Mouse (Mus musculus) megakaryocyte, embryonic 14.5 days (primary cell): ENCODE results near the gene Haus2. TPM values are rescaled to one million over a fixed set of nuclear protein-coding genes. Genes with fewer than 3 reads are reported as not detected.
"Not testable (repeated sequence)": the region's sequence is repeated elsewhere in the genome, so short reads cannot be mapped to it uniquely, and the experiment has no call there.

Experiments
- H3K27me3 ChIP-seq: replicated peaks from 2 replicates; pipeline ENCODE3; 2012; ENCODE audit warnings: inconsistent platforms
- H3K36me3 ChIP-seq: replicated peaks from 2 replicates; pipeline ENCODE3; 2012; ENCODE audit warnings: low read length, inconsistent platforms, mixed read lengths
- H3K4me1 ChIP-seq: 2 replicates; pipeline ENCODE4 v1.6.1; 2012; ENCODE audit warnings: inconsistent platforms
- H3K4me3 ChIP-seq: replicated peaks from 2 replicates; pipeline ENCODE3; 2012; ENCODE audit warnings: moderate library complexity, mild to moderate bottlenecking, inconsistent platforms
- H3K9me3 ChIP-seq: 2 replicates; pipeline ENCODE4 v1.6.1; 2012; ENCODE audit warnings: inconsistent platforms
- FLI1 ChIP-seq: IDR thresholded peaks from 2 replicates; pipeline ENCODE4 v1.6.1; 2012; ENCODE audit warnings: low read length, inconsistent platforms, mixed read lengths
- GATA1 ChIP-seq: IDR thresholded peaks from 3 replicates; pipeline ENCODE4 v1.6.1; 2012; ENCODE audit warnings: mixed read lengths, low read length, inconsistent platforms, borderline replicate concordance
- polyA plus RNA-seq: library from polyadenylated mRNA; stranded (reverse); fragments of >175 nt; gene quantifications from 2 replicates; pipeline ENCODE4 v1.2.3, GENCODE M21; 2012; ENCODE audit warnings: low replicate concordance; ENCODE audit not compliant: insufficient read depth

The Haus2 gene
- 0.89 and 1.6 TPM in 2 replicates for polyA plus RNA-seq

DNA sequence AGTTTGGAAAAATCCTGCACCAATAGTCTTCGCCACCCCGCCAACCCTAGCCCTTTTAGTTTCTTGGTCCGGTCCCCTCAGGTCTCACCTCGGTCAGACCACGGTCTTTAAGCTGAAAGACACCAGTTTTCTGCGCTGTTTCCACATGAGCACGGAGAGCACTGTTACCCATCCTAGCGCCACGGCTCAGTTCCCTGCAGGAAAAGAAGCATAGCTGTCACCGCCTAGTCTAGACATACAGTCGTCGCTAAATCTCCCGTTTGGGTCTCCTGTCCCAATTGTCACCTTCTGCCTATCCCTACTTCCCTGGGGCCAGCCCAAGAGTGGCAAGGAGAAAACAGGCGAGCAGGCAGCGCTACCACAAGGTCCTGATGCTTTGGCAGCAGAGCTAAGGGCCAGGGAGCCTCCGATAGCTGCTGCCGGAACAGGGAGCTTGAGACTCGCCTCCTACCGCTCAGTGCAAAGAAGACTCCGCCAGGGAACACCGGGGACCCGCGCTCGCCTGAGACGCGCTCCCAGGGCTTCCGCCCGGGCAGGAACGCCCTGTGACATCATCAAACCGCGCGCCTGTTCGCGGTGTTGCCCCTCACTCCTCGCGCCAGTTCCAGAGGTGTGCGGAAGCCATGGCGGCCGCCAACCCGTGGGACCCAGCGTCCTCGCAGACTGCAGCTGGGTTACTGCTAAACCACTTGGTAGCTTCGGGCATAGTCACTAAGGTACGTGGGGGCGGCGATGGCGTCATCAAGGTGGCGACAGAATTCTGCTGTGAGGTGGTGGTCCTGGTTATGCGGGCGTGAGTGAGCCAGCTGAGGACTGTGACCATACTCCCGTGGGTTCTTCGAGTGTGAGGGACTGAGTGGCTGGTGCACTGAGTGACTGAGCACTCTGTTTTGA, at the start of gene Haus2, which contains the start of gene Lrrc57:
TSS of gene Haus2 (plus strand) at position 554 of the 894 bp plus-strand sequence.
TSS of gene Lrrc57 (minus strand) at position 691 of the 894 bp plus-strand sequence.
- H3K4me1 ChIP-seq: peaks cover 60% of the 10 kb centered on the region
- H3K4me3 ChIP-seq: peak within 1 kb of the TSS; percentile 93
- H3K9me3 ChIP-seq: no peaks in the 10 kb centered on the region
- H3K36me3 ChIP-seq: peaks cover 50% of the 10 kb centered on the region
- TF ChIP-seq FLI1 (no peak), GATA1 (no peak)
- H3K27me3 ChIP-seq: no peaks in the 10 kb centered on the region

DNA sequence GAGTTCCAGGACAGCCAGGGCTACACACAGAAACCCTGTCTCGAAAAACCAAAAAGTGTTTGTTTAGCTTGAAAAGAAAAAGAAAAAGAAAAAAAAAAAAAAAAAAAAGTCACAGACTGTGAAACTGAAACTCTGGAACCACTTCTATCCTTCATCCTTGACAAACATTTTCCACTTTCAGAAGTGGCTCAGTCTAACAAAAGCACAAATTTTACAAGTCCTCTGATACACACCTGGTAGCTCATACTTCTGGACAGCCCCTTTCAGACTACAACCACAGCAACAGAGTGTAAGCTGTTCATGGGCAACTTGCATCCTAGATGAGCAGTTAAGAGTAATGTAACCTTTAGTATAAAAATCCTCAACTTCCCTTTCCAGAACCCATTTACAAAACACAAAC, 47.7 kb upstream of the Haus2 start:
- Histone ChIP-seq H3K4me3 (no peak overlapping the region), H3K27me3 (no peaks in the 10 kb centered on the region), H3K36me3 (peaks cover 18% of the 10 kb centered on the region), H3K4me1 (peaks cover 65% of the 10 kb centered on the region), H3K9me3 (no peaks in the 10 kb centered on the region)
- TF ChIP-seq FLI1 (no peak), GATA1 (no peak)

DNA sequence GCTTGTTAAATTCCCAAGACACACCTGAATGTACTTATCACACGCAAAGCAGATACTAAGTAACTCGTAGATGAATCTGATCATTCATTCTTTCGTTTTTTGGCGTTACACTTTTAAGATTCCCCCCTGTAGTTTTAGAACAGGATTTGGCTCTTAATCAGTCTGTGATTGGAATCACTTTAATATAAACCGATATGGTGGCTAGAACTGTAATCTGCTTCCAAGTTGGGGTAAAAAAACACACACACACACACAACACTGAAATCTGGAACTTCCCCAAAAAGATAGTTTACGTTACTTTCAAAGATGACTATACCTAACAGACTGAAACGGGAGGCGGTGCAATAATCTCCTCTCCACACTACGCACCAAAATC, 46.3 kb upstream of the Haus2 start:
- peak overlapping the region; percentile 100 for H3K4me3 ChIP-seq
- no peak for TF ChIP-seq GATA1
- no peak for TF ChIP-seq FLI1
- H3K27me3 ChIP-seq: no peaks in the 10 kb centered on the region
- H3K36me3 ChIP-seq: peaks cover 9% of the 10 kb centered on the region
- peaks cover 60% of the 10 kb centered on the region for H3K4me1 ChIP-seq
- no peaks in the 10 kb centered on the region for H3K9me3 ChIP-seq

DNA sequence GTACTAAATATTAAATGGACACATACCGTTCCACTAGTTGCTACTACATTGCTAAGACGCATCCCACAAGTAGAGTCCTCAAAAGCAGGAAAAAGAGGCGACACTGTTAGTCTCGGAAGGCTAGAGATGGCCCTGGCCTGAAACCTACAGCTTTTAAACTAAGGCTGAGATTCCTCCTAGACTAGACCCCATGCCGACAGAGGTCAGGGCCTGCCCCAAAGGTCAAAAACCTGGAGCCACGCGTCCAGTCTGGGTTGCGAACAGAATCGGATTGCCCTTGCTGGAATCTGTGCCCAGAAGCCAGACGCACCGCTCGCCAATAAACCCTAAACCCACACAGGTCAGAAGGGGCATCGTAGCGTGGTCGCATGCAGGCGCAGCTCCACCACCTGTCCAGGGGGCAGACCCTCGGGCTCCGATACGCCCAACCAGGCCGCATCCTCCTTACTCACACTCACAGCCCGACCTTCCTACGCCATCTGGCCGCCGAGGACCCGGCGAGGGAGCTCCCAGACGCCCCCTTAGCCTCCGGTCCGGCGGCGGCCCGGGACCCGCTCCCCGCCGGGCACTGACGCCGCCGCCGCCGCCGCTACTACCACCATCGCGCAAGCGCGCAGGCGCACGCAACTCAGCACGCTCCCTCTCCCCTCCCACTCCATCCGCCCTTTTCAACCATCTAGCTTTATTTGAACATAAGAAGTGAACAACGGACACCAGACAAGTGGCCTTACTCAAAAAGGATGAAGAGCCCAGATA, 45.8 kb upstream of the Haus2 start, which contains the start of gene Zfp106:
TSS of gene Zfp106 (minus strand) at position 609 of the 756 bp plus-strand sequence.
- Histone ChIP-seq H3K27me3 (no peaks in the 10 kb centered on the region), H3K9me3 (no peaks in the 10 kb centered on the region), H3K4me3 (peak within 1 kb of the TSS; percentile 100), H3K36me3 (peaks cover 9% of the 10 kb centered on the region), H3K4me1 (peaks cover 56% of the 10 kb centered on the region)
- no peak for TF ChIP-seq FLI1
- no peak for TF ChIP-seq GATA1

DNA sequence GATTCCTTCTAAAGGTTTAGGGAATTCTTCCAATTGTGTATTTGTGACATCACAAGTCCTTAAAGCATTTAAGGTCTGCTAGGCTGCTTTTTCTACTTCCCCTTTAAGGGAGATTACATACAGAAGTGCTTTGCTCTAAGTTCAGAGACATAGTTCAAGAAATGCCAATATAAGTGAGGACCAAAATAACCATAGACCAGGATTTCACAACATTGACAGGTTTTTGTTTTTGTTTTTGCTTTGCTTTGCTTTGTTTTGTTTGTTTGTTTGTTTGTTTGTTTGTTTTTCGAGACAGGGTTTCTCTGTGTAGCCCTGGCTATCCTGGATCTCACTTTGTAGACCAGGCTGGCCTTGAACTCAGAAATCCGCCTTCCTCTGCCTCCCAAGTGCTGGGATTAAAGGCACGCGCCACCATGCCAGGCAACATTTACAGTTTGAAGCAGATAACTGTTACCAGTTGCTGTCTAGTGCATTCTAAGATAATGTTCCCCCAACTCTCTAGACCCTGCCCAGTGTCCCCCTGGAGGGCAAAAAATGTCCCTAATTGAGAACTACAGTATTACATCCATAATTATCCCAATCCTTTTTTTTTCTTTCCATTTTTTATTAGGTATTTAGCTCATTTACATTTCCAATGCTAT, 44.5 kb upstream of the Haus2 start:
- peaks cover 57% of the 10 kb centered on the region for H3K4me1 ChIP-seq
- peak overlapping the region; percentile 56 for H3K4me3 ChIP-seq
- H3K27me3 ChIP-seq, H3K9me3 ChIP-seq: not testable (repeated sequence)
- peaks cover 16% of the 10 kb centered on the region for H3K36me3 ChIP-seq

DNA sequence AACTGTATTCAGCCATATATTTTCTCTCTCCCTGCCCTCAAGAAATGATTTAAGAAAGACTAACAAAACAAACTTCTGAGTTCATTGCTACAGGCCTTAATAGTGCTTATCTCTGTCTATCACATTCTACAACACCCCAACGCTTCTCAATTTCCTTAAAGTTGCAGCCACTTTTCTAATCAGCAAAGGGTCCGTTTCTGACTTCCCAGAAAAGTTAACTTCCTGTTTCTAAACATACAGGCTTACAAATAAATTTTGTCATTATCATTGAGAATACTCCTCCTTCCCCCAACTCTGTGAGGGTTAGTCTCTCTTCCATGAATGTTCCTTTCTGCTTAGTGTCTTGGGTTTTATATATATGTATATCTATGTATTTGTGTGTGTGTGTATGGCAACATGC, 43.8 kb upstream of the Haus2 start:
- Histone ChIP-seq H3K27me3 (no peaks in the 10 kb centered on the region), H3K4me3 (no peak overlapping the region), H3K9me3 (no peaks in the 10 kb centered on the region), H3K36me3 (peaks cover 16% of the 10 kb centered on the region), H3K4me1 (peaks cover 58% of the 10 kb centered on the region)
- TF ChIP-seq FLI1 (no peak), GATA1 (no peak)

DNA sequence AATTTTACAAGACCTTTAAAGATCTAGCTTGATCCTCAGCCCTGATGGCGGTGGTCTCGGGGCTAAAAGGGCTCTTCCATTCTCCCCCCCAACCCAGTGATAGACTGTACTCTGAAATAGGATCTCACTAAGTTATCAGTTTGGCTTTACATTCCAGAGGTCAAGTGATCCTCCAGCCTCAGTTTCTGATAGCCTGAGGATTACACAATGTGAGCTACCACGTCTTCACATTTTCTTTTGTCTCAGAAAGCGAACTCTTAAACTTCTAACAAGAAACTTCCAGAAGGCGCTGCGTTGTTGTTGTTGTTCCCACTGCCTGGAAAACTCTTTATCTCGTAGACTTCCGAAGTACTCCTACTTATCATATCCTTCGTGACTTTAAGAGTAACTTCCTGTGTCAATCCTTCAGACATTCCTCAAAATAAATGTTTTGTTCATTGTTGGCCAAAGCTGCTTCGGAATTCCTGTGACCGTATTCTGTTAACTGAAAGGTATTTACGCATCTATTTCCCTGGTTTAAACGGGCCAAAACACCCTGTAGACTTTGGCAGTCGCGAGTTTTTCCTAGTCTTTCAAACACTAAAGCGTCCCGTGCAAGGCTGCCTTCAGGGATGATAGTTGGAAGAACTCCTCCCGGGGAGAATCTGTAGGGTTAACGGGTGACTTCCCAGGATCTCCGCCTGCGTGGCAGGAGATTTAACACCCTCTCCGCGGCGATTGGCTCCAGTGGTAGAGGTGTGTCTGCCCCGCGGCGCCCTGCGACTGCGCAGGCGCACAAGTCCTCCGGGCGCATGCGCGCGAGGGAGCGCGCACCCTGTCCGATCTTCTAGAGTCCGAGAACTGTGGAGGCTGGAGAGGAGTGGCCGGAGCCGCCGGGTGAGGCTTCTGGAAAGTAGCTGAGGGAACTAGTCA, 42.0 kb upstream of the Haus2 start, which contains the start of gene Snap23:
TSS of gene Snap23 (plus strand) at position 786 of the 912 bp plus-strand sequence.
- Histone ChIP-seq H3K9me3 (no peaks in the 10 kb centered on the region), H3K4me1 (peaks cover 57% of the 10 kb centered on the region), H3K36me3 (peaks cover 21% of the 10 kb centered on the region), H3K27me3 (no peaks in the 10 kb centered on the region), H3K4me3 (peak within 1 kb of the TSS; percentile 93)
- TF ChIP-seq GATA1: no peak
- no peak for TF ChIP-seq FLI1

DNA sequence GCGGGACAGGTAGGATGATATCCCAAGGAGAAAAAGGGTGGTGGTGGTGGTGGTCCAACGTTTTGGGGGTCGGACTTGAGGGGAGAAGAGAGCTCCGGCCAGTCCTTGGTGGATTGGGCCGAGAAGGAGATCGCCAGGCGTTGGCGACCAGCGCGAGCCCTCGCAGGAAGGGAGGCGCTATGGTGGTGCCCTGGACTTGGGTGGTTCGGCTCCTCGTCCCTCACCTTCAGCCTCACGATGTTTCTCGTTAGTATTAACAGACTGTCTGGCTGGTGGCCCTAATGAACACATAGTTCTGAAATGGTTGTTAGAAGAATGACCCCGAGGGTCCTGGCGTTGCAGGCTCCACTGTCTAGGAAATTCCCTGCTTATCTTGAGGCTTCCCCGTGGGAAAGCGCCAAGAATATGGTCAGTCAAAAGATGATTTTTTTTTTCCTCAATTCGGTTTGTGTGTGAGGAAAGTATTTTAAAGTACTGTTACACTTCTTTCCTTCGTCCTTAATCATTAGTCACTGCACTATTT, 41.3 kb upstream of the Haus2 start:
- Histone ChIP-seq H3K27me3 (no peaks in the 10 kb centered on the region), H3K9me3 (no peaks in the 10 kb centered on the region), H3K4me1 (peaks cover 59% of the 10 kb centered on the region), H3K4me3 (peak overlapping the region; percentile 93), H3K36me3 (peaks cover 27% of the 10 kb centered on the region)
- TF ChIP-seq FLI1: no peak
- TF ChIP-seq GATA1: no peak

DNA sequence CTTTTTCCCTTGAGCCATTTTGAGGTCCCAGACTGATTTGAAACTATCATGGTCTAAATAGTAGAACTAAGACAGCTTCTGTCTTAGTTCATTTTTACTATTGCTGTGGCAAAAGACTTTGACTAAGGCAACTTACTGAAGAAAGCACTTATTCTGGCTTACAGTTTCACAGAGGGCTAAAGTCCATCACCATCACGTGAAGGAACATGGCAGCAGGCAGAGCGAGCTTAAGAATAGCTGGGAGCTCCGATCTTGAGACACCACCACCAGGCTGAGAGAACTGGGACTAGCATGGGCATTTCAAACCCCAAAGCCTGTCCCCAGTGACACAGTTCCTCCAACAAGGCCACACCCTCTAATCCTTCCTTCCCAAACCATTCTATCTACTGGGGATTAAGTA, 38.1 kb upstream of the Haus2 start:
- Histone ChIP-seq H3K4me1 (peaks cover 66% of the 10 kb centered on the region), H3K4me3 (peak overlapping the region; percentile 50), H3K9me3 (no peaks in the 10 kb centered on the region), H3K27me3 (no peaks in the 10 kb centered on the region), H3K36me3 (peaks cover 38% of the 10 kb centered on the region)
- TF ChIP-seq FLI1: no peak
- TF ChIP-seq GATA1: no peak

DNA sequence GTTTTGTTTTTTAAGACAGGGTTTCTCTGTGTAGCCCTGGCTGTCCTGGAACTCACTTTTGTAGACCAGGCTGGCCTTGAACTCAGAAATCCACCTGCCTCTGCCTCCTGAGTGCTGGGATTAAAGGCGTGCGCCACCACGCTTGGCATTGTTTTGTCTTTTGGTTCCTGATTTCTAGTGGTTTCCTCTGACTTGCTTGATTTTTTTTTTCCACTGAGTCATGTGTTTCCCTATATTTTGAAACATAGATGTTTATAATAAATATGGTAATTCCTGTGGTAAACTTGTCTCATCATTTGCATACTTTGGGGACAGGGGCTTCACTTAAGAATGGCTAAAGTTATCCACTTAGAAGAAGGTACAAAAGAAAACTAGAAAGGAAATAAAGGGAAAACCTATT, 37.0 kb upstream of the Haus2 start:
- not testable (repeated sequence) for H3K4me3 ChIP-seq, H3K9me3 ChIP-seq, H3K27me3 ChIP-seq
- Histone ChIP-seq H3K4me1 (peaks cover 75% of the 10 kb centered on the region), H3K36me3 (peaks cover 38% of the 10 kb centered on the region)
